In genomic region chr1:131336017-131336416, GRCm38 (mm10) we compare ENCODE assay signal across 14 mouse cellular contexts. TPM values are rescaled to one million over a fixed set of nuclear protein-coding genes. Genes with fewer than 3 reads are reported as not detected.
DNase-seq lines count a peak whose midpoint lies in the region; ATAC-seq lines count a peak whose summit lies in the region.
"Had no signal": no experiment of that assay in that cellular context is flagged by ENCODE, and none has a peak within 500 bp of the region (broad histone marks: within the 10 kb centered on the region; RNA-seq: fewer than 3 reads in every experiment).

No protein-coding gene starts in this region.

- H3K4me3 ChIP-seq in forebrain, embryonic 16.5 days (replicated peaks; ENCODE audit: low read length) = no peak overlapping the region
- H3K4me3 ChIP-seq in forebrain, embryonic 11.5 days (ENCODE audit: low read depth, low read length) = no peak overlapping the region
- H3K4me3 ChIP-seq in limb, embryonic 12.5 days (replicated peaks) = no peak overlapping the region
- H3K4me3 ChIP-seq in limb, embryonic 10.5 days = no peak overlapping the region
- no peak overlapping the region for H3K4me3 ChIP-seq in kidney, embryonic 15.5 days (replicated peaks)
- no peak overlapping the region for H3K4me3 ChIP-seq in limb, embryonic 15.5 days
- H3K4me3 ChIP-seq: heart, adult 2 months; hindbrain, embryonic 15.5 days; midbrain, embryonic 13.5 days had no signal

- H3K4me1 ChIP-seq in forebrain, embryonic 16.5 days (replicated peaks; ENCODE audit: control insufficient read depth, insufficient read depth, low read length) = peaks cover 12% of the 10 kb centered on the region
- H3K4me1 ChIP-seq in forebrain, embryonic 11.5 days (replicated peaks; ENCODE audit: control insufficient read depth, insufficient read depth, low read length) = no peaks in the 10 kb centered on the region
- no peaks in the 10 kb centered on the region; the same call in 1 of the 2 replicates for H3K4me1 ChIP-seq in limb, embryonic 12.5 days (replicated peaks)
- H3K4me1 ChIP-seq in limb, embryonic 10.5 days = no peaks in the 10 kb centered on the region
- peaks cover 3% of the 10 kb centered on the region; the same call in 1 of the 2 replicates for H3K4me1 ChIP-seq in kidney, embryonic 15.5 days
- 0 out of 2 replicates have a peak, but pooled peaks cover 3% of the 10 kb centered on the region for H3K4me1 ChIP-seq in limb, embryonic 15.5 days

- H3K27ac ChIP-seq in forebrain, embryonic 16.5 days (ENCODE audit: low read length) = peak overlapping the region; percentile 58
- H3K27ac ChIP-seq in forebrain, embryonic 11.5 days (ENCODE audit: low read depth, low read length) = no peak overlapping the region
- peak overlapping the region; percentile 37 for H3K27ac ChIP-seq in limb, embryonic 12.5 days
- H3K27ac ChIP-seq in limb, embryonic 10.5 days = no peak overlapping the region
- H3K27ac ChIP-seq in kidney, embryonic 15.5 days = peak overlapping the region; percentile 51; the same call in 1 of the 2 replicates
- H3K27ac ChIP-seq in limb, embryonic 15.5 days = peak overlapping the region; percentile 18; the same call in 1 of the 2 replicates
- H3K27ac ChIP-seq: heart, adult 2 months; hindbrain, embryonic 15.5 days; macrophage; midbrain, embryonic 13.5 days had no signal

- WGBS in forebrain, embryonic 16.5 days = 76% methylated on average over 5 of the region's 5 CpGs
- 89% methylated on average over 5 of the region's 5 CpGs for WGBS in forebrain, embryonic 11.5 days
- WGBS in limb, embryonic 12.5 days = 79% methylated on average over 5 of the region's 5 CpGs
- WGBS in limb, embryonic 10.5 days = 85% methylated on average over 5 of the region's 5 CpGs
- WGBS in kidney, embryonic 15.5 days = 56% methylated on average over 5 of the region's 5 CpGs
- WGBS in limb, embryonic 15.5 days = 55% methylated on average over 5 of the region's 5 CpGs

- H3K4me2 ChIP-seq in forebrain, embryonic 16.5 days (ENCODE audit: low read length) = no peak overlapping the region
- no peak overlapping the region for H3K4me2 ChIP-seq in forebrain, embryonic 11.5 days (ENCODE audit: low read depth, low read length, severe bottlenecking)
- H3K4me2 ChIP-seq in limb, embryonic 12.5 days = no peak overlapping the region
- H3K4me2 ChIP-seq in kidney, embryonic 15.5 days = no peak overlapping the region
- H3K4me2 ChIP-seq in limb, embryonic 15.5 days = no peak overlapping the region
- H3K4me2 ChIP-seq: hindbrain, embryonic 15.5 days; midbrain, embryonic 13.5 days had no signal

- ATAC-seq in forebrain, embryonic 16.5 days = no peak
- ATAC-seq in forebrain, embryonic 11.5 days (replicated peaks; ENCODE audit: low FRiP score) = no peak
- no peak for ATAC-seq in limb, embryonic 12.5 days (ENCODE audit: insufficient number of reproducible peaks, insufficient read depth, low FRiP score, low TSS enrichment, low read depth)
- peak; percentile 33; the same call in 1 of the 2 replicates for ATAC-seq in kidney, embryonic 15.5 days (replicated peaks; ENCODE audit: low FRiP score)
- ATAC-seq in limb, embryonic 15.5 days (ENCODE audit: insufficient number of reproducible peaks, low FRiP score, low TSS enrichment, low read depth) = no peak
- ATAC-seq: midbrain, embryonic 13.5 days had no signal

- peaks cover 9% of the 10 kb centered on the region; the same call in 1 of the 2 replicates for H3K36me3 ChIP-seq in forebrain, embryonic 16.5 days (ENCODE audit: control insufficient read depth, insufficient read depth)
- H3K36me3 ChIP-seq in forebrain, embryonic 11.5 days (ENCODE audit: control insufficient read depth, insufficient read depth, low read length) = no peaks in the 10 kb centered on the region
- peaks cover 47% of the 10 kb centered on the region for H3K36me3 ChIP-seq in limb, embryonic 12.5 days
- H3K36me3 ChIP-seq in limb, embryonic 10.5 days = peaks cover 49% of the 10 kb centered on the region
- H3K36me3 ChIP-seq in kidney, embryonic 15.5 days = peaks cover 35% of the 10 kb centered on the region
- H3K36me3 ChIP-seq in limb, embryonic 15.5 days = peaks cover 28% of the 10 kb centered on the region

- H3K9ac ChIP-seq in forebrain, embryonic 16.5 days (replicated peaks; ENCODE audit: low read depth, low read length) = no peak overlapping the region
- H3K9ac ChIP-seq in forebrain, embryonic 11.5 days (ENCODE audit: low read length) = no peak overlapping the region
- no peak overlapping the region for H3K9ac ChIP-seq in limb, embryonic 12.5 days (replicated peaks)
- no peak overlapping the region for H3K9ac ChIP-seq in kidney, embryonic 15.5 days
- no peak overlapping the region for H3K9ac ChIP-seq in limb, embryonic 15.5 days
- H3K9ac ChIP-seq: hindbrain, embryonic 15.5 days; midbrain, embryonic 13.5 days had no signal

- no peaks in the 10 kb centered on the region for H3K27me3 ChIP-seq in forebrain, embryonic 16.5 days (replicated peaks; ENCODE audit: control insufficient read depth, insufficient read depth, low read length)
- no peaks in the 10 kb centered on the region for H3K27me3 ChIP-seq in forebrain, embryonic 11.5 days (ENCODE audit: control insufficient read depth, insufficient read depth, low read length)
- no peaks in the 10 kb centered on the region for H3K27me3 ChIP-seq in limb, embryonic 12.5 days
- no peaks in the 10 kb centered on the region for H3K27me3 ChIP-seq in limb, embryonic 10.5 days (ENCODE audit: low read depth, poor library complexity, severe bottlenecking)
- no peaks in the 10 kb centered on the region for H3K27me3 ChIP-seq in kidney, embryonic 15.5 days
- no peaks in the 10 kb centered on the region for H3K27me3 ChIP-seq in limb, embryonic 15.5 days
- H3K27me3 ChIP-seq: hindbrain, embryonic 15.5 days; midbrain, embryonic 13.5 days had no signal

- no peaks in the 10 kb centered on the region for H3K9me3 ChIP-seq in forebrain, embryonic 16.5 days (ENCODE audit: control insufficient read depth, low read length)
- H3K9me3 ChIP-seq in forebrain, embryonic 11.5 days (ENCODE audit: control insufficient read depth, low read length) = no peaks in the 10 kb centered on the region
- H3K9me3 ChIP-seq in limb, embryonic 12.5 days = no peaks in the 10 kb centered on the region
- no peaks in the 10 kb centered on the region for H3K9me3 ChIP-seq in limb, embryonic 10.5 days (replicated peaks)
- H3K9me3 ChIP-seq in kidney, embryonic 15.5 days (replicated peaks) = no peaks in the 10 kb centered on the region
- H3K9me3 ChIP-seq in limb, embryonic 15.5 days = no peaks in the 10 kb centered on the region
- H3K9me3 ChIP-seq: hindbrain, embryonic 15.5 days; midbrain, embryonic 13.5 days had no signal

- DNase-seq in forebrain, embryonic 11.5 days (ENCODE audit: low spot score) = no peak
- no peak for DNase-seq in limb, embryonic 10.5 days (ENCODE audit: low spot score)
- DNase-seq in adrenal gland, postnatal 14 days = no peak
- DNase-seq in liver = no peak
- DNase-seq: heart, adult 2 months; lung, adult 18-20 months; right cerebral cortex, postnatal 25 days had no signal

RNA-seq across cellular contexts. Expression of gene Ikbke, which starts 56.6 kb away (rescaled TPM):
- 0.40 and 0.91 TPM in 2 replicates for polyA plus RNA-seq in forebrain, embryonic 16.5 days (2015; fragmentation: Nextera tagmentation; extraction: Ambion mirVana)
- 0.55 and 0.83 TPM in 2 replicates for polyA plus RNA-seq in forebrain, embryonic 11.5 days (2014; fragmentation: Nextera tagmentation; extraction: Ambion mirVana)
- 2.3 and 2.8 TPM in 2 replicates for polyA plus RNA-seq in limb, embryonic 12.5 days (2016; fragmentation: Nextera tagmentation; extraction: Ambion mirVana)
- polyA plus RNA-seq in limb, embryonic 10.5 days (2016; fragmentation: Nextera tagmentation; extraction: Ambion mirVana) = 1.3 TPM in 2 replicates
- 3.2 and 4.0 TPM in 2 replicates for polyA plus RNA-seq in kidney, embryonic 15.5 days (2015; fragmentation: Nextera tagmentation; extraction: Ambion mirVana)
- 7.1 and 7.3 TPM in 2 replicates for polyA plus RNA-seq in limb, embryonic 15.5 days (2015; fragmentation: Nextera tagmentation; extraction: Ambion mirVana)
- 10.4 and 19.3 TPM in 2 replicates for total RNA-seq in adrenal gland, postnatal 14 days (2021)

Comparison
In these comparisons a context has a peak if more than half of its experiments do, and no peak if none do; other contexts are left out.
1. H3K27ac ChIP-seq: peak in forebrain, embryonic 16.5 days (single experiment), limb, embryonic 12.5 days (single experiment), kidney, embryonic 15.5 days (single experiment) and limb, embryonic 15.5 days (single experiment); none in forebrain, embryonic 11.5 days (single experiment) and limb, embryonic 10.5 days (single experiment).